Mouse (Mus musculus) kidney, embryonic 14.5 days (tissue): ENCODE results near the gene Ptprd. TPM values are rescaled to one million over a fixed set of nuclear protein-coding genes. Genes with fewer than 3 reads are reported as not detected.

Source experiments
- ATAC-seq: fragments of 200-750 bp; cut with Nextera tagmentation; 2 replicates; pipeline ENCODE4 v1.8.0; 2017; ENCODE audit warnings: moderate number of reproducible peaks, mild to moderate bottlenecking, moderate TSS enrichment, moderate library complexity; ENCODE audit not compliant: low FRiP score, low TSS enrichment
- H3K27ac ChIP-seq: fragments of 300-500 bp; sonication (generic); 2 replicates; pipeline ENCODE4 v1.5.1; 2014; ENCODE audit warnings: low read depth, mild to moderate bottlenecking, low read length, moderate library complexity, mixed read lengths
- H3K27me3 ChIP-seq: fragments of 300-500 bp; sonication (generic); 2 replicates; pipeline ENCODE4 v1.6.1; 2014; ENCODE audit warnings: mild to moderate bottlenecking, low read length; ENCODE audit not compliant: control insufficient read depth, insufficient read depth
- H3K36me3 ChIP-seq: fragments of 300-500 bp; sonication (generic); 2 replicates; pipeline ENCODE4 v1.6.1; 2014; ENCODE audit warnings: low read length, mixed read lengths; ENCODE audit not compliant: control insufficient read depth, insufficient read depth
- H3K4me1 ChIP-seq: fragments of 300-500 bp; sonication (generic); 2 replicates; pipeline ENCODE4 v1.6.1; 2014; ENCODE audit warnings: low read length, mixed read lengths; ENCODE audit not compliant: control insufficient read depth, insufficient read depth
- H3K4me2 ChIP-seq: fragments of 300-500 bp; sonication (generic); replicated peaks from 2 replicates; pipeline ENCODE4 v1.6.1; 2014; ENCODE audit warnings: low read depth, mild to moderate bottlenecking, low read length
- H3K4me3 ChIP-seq: fragments of 300-500 bp; sonication (generic); 2 replicates; pipeline ENCODE4 v1.5.1; 2014; ENCODE audit warnings: mild to moderate bottlenecking, low read length
- H3K9ac ChIP-seq: fragments of 300-500 bp; sonication (generic); 2 replicates; pipeline ENCODE4 v1.6.1; 2014; ENCODE audit warnings: low read depth, mild to moderate bottlenecking, low read length, moderate library complexity
- H3K9me3 ChIP-seq: fragments of 300-500 bp; sonication (generic); 2 replicates; pipeline ENCODE4 v1.6.1; 2016; ENCODE audit warnings: low read length; ENCODE audit not compliant: control insufficient read depth
- WGBS: fragments of 180-500 bp; shearing (Covaris S2); extraction: QIAGEN DNeasy Blood & Tissue Kit; methylation state at CpG from one replicate; pipeline ENCODE4 v1.1.7; 2014; 5-methylcytosine and 5-hydroxymethylcytosine counted together
- polyA plus RNA-seq: library from polyadenylated mRNA; unstranded; fragments of >200 nt; fragmentation: Nextera tagmentation; extraction: Ambion mirVana; gene quantifications from 2 replicates; pipeline ENCODE4 v1.2.1, GENCODE M21; 2014

The Ptprd gene
- polyA plus RNA-seq, 1 experiment from 2014 or later: 34.8 TPM

DNA sequence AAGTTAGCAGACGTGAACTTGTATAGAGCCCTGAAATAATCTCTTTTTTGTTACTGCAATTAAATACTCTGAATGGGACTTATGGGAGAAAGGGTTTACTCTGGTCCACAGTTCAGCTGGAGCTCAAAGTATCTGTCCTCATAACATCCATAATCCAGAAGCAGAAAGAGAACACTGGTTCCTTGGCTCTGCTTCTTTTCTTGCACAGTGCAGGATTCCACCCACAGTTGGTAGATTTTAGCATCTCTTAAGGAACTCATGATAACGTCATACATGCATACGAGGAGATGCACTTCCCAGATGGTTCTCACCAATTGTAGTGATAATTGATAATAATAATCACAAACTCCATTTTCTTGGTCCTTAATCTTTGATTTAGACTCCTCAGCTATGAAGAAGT lies 1330.2 kb downstream of the Ptprd start:
- Histone ChIP-seq H3K4me1 (no peaks in the 10 kb centered on the region), H3K36me3 (no peaks in the 10 kb centered on the region), H3K4me3 (no peak overlapping the region)

DNA sequence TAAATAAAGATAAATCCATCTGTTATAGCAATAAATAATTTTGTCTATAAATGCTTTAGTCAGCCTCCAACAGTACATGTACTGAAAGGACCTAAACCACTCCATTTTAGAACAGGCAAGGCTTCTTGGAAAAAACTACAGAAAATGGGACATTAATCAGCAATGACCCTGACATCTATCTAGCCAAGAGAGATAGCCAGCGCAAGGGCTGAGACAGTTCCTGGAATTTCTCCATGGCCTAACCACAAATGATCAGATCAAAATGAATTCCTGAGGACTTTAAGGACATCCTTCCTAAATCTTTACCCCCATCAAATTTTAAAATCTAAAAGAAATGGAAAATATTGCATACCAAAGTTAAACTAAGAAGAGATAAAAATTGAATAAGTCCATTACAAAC lies 1340.8 kb downstream of the Ptprd start:
- Histone ChIP-seq H3K9me3 (no peaks in the 10 kb centered on the region), H3K27me3 (no peaks in the 10 kb centered on the region), H3K9ac (no peak overlapping the region), H3K4me3 (no peak overlapping the region), H3K4me2 (no peak overlapping the region), H3K27ac (no peak overlapping the region), H3K36me3 (no peaks in the 10 kb centered on the region), H3K4me1 (no peaks in the 10 kb centered on the region)
- ATAC-seq: no peak
- WGBS: 88% methylated on average over 1 of the region's 1 CpGs

More for the DNA sequence above, 1330.2 kb downstream of the Ptprd start:
- no peaks in the 10 kb centered on the region for H3K27me3 ChIP-seq
- no peaks in the 10 kb centered on the region for H3K9me3 ChIP-seq
- WGBS: 81% methylated on average over 3 of the region's 3 CpGs
- H3K4me2 ChIP-seq: no peak overlapping the region
- H3K9ac ChIP-seq: no peak overlapping the region
- no peak for ATAC-seq
- H3K27ac ChIP-seq: no peak overlapping the region

DNA sequence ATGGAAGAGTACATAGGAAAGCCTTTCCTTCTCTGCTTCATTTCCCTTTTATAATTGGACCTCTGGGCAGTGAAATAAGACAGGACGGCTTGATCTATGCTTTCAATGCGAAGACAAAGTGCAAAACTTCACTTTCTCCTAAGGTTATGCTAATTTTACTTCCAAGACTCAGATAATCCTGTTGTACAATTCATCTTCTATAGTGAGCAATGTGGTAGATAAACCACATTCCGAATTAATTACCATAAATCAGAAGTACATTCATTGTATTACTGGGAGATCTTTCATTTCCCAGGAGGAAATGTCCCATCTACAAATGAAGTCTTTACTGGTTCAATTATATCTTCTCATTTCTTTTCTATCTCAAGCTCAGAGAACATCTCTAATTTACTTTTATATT lies 1346.2 kb downstream of the Ptprd start:
- Histone ChIP-seq H3K4me1 (no peaks in the 10 kb centered on the region), H3K27me3 (no peaks in the 10 kb centered on the region), H3K9me3 (no peaks in the 10 kb centered on the region), H3K27ac (no peak overlapping the region), H3K4me3 (no peak overlapping the region), H3K9ac (no peak overlapping the region), H3K36me3 (no peaks in the 10 kb centered on the region), H3K4me2 (no peak overlapping the region)
- no peak for ATAC-seq
- 74% methylated on average over 3 of the region's 3 CpGs for WGBS

DNA sequence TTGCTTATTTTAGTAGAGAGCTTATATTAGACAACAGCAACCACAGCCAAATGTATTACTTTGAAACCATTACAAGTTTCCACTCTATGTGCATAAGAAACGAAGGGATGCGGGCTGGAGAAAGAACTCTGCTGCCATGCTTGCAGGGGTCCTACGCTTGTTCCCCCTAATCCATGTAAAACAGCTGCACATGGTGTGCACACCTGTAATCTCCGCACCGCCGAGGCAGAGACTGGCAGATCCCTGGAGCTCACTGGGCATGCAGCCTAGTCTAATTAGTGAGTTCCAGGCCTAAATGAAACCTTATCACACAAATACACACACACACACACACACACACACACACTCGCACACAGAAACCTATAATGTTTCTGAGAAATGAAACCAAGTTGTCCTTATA lies 1365.5 kb downstream of the Ptprd start:
- no peaks in the 10 kb centered on the region for H3K27me3 ChIP-seq
- no peak for ATAC-seq
- no peaks in the 10 kb centered on the region for H3K9me3 ChIP-seq
- H3K27ac ChIP-seq: no peak overlapping the region
- H3K4me2 ChIP-seq: no peak overlapping the region
- no peak overlapping the region for H3K9ac ChIP-seq
- 92% methylated on average over 7 of the region's 7 CpGs for WGBS
- H3K4me3 ChIP-seq: no peak overlapping the region
- H3K36me3 ChIP-seq: no peaks in the 10 kb centered on the region
- H3K4me1 ChIP-seq: no peaks in the 10 kb centered on the region

DNA sequence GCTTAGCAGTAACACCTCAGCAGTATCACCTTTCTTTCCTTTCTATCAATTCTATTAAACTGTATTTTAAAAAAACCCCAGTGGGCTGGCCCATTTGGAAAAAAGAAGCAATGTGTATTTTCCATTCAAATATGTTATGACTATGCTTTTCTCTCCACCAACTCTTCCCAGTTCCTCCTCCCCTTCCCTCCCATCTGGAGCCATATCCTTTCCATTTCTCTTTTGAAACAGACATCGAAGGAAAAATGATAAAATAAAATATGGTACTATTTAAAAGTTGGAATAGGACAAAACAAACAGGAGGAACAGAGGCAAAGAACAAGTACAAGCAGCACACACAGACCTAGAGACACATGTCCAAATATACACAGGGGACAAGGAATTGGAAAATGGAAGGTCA lies 1372.7 kb downstream of the Ptprd start:
- no peak overlapping the region for H3K9ac ChIP-seq
- ATAC-seq: no peak
- 86% methylated on average over 1 of the region's 1 CpGs for WGBS

DNA sequence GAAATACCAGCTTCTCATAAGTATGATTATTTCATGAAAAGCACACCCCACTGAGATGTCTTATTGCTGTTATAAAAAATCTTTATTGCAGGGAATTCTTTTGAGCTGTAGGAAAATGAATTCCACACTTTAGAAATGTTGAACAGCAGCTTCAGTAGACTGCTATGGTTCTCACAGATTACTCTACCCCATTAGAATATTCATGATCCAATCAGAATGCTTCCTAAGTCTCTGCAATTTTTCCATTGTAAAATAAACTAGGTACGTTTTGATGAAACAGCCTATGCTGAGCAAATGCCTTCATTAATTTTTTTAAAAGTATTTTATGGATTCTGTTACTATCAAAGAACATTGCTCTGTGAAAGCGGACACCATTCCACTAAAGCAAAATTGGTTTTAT lies 1399.6 kb downstream of the Ptprd start:
- no peak overlapping the region for H3K4me2 ChIP-seq
- no peaks in the 10 kb centered on the region for H3K27me3 ChIP-seq
- H3K4me3 ChIP-seq: no peak overlapping the region
- no peaks in the 10 kb centered on the region for H3K36me3 ChIP-seq
- no peaks in the 10 kb centered on the region for H3K9me3 ChIP-seq
- H3K4me1 ChIP-seq: no peaks in the 10 kb centered on the region
- no peak for ATAC-seq
- H3K9ac ChIP-seq: no peak overlapping the region
- H3K27ac ChIP-seq: no peak overlapping the region
- 72% methylated on average over 2 of the region's 2 CpGs for WGBS

More for the DNA sequence above, 1372.7 kb downstream of the Ptprd start:
- no peak overlapping the region for H3K4me2 ChIP-seq
- no peak overlapping the region for H3K4me3 ChIP-seq
- H3K4me1 ChIP-seq: no peaks in the 10 kb centered on the region
- no peak overlapping the region for H3K27ac ChIP-seq
- H3K27me3 ChIP-seq: no peaks in the 10 kb centered on the region
- no peaks in the 10 kb centered on the region for H3K36me3 ChIP-seq
- H3K9me3 ChIP-seq: no peaks in the 10 kb centered on the region

DNA sequence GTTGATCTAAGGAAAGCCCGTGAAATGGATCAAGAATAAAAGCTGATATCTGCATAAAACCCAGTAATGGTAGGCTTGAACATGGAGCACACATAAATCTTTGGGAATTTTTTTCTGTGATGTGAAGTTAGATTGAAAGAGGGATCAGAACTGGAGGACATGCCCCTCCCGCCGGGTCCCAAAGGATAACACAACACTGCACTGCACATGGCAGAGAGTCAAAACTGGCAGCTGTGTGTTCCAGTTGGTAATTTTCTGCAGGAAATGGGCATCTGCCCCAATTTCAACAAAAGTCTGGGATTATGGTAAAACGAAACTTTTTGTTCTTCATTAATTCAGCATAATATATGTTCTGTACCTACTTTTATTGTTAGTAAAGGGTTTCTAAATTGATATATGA lies 1409.1 kb downstream of the Ptprd start:
- no peak overlapping the region for H3K27ac ChIP-seq
- H3K4me2 ChIP-seq: no peak overlapping the region
- H3K27me3 ChIP-seq: no peaks in the 10 kb centered on the region
- H3K9ac ChIP-seq: no peak overlapping the region
- no peaks in the 10 kb centered on the region for H3K36me3 ChIP-seq
- ATAC-seq: no peak
- no peaks in the 10 kb centered on the region for H3K9me3 ChIP-seq
- H3K4me3 ChIP-seq: no peak overlapping the region
- 84% methylated on average over 4 of the region's 4 CpGs for WGBS
- no peaks in the 10 kb centered on the region for H3K4me1 ChIP-seq

DNA sequence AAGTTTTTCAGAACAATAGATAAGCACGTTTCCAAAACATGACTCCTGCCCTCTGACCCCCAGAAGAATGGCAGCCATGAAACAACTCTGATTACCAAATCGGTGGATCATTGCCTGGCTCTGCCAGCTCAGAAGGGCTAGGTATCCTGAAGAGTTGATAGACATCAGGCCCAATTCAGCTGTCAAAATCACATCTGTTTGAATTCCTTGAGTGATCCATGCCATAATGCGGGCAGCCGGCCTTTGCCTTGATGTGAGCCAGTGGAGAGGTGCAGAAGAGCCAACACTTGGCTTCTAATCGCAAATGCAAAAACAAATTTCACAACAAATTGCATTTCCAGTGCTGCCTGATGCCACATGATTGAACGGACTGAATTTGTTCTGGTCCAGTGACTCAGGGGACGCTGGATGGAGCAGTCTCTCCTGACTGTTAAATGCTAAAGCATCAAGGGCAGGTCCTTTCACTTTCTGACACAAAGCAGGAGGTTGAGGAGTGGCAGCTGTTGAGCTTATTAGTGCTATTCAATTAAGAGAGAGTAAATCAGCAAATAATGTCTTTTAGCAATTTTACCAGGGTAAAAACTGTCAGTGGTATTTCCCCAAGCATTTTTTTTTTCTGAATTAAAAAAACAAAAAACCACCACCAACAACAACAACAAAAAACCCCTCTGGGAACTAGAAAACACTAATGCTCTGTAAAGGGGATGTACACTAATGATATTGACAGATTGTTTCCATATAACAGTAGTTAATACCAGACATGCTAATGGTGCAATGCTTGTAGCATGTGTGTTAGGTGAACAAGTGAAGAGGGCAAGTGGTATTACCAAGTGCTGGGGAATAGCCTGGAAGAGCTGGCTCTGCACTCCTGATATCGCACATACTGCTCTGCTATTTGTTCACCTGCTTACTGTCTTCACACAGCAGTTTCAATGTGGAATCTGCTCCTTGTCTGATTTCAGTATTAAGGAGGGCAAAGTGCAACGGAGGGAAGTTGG lies 1413.5 kb downstream of the Ptprd start:
- peak; percentile 64; the same call in 1 of the 2 replicates for ATAC-seq
- Histone ChIP-seq H3K27me3 (no peaks in the 10 kb centered on the region), H3K9me3 (no peaks in the 10 kb centered on the region), H3K4me3 (no peak overlapping the region), H3K27ac (no peak overlapping the region), H3K4me1 (no peaks in the 10 kb centered on the region), H3K36me3 (no peaks in the 10 kb centered on the region), H3K9ac (no peak overlapping the region), H3K4me2 (no peak overlapping the region)
- WGBS: 59% methylated on average over 9 of the region's 9 CpGs

DNA sequence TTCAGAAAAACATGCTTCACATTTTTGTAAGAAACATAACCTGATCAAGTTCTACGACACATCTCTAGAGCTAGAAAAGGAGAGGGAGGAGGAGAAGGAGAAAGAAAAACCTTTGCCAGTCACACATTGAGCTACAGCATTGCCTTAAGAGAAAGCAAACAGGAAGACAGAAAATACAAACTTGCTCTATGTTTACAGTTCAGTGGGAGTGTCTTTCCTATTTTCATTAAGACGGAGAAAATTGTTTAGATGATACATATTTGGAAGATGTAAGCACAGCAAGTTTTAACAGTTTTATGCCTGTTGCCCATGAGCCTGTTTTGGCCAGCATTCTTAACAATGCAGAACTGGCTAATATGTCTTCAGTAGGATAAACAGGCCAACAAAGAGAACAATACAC lies 1426.4 kb downstream of the Ptprd start:
- Histone ChIP-seq H3K9me3 (no peaks in the 10 kb centered on the region), H3K4me1 (no peaks in the 10 kb centered on the region), H3K4me2 (no peak overlapping the region), H3K36me3 (no peaks in the 10 kb centered on the region), H3K27ac (no peak overlapping the region), H3K4me3 (no peak overlapping the region), H3K27me3 (no peaks in the 10 kb centered on the region), H3K9ac (no peak overlapping the region)
- no peak for ATAC-seq
- WGBS: 81% methylated on average over 2 of the region's 2 CpGs
